Mouse (Mus musculus) ES-E14 (cell line): ENCODE measurements around the gene Ube2d3.

ENCODE experiments used
- CHD2 ChIP-seq: IDR thresholded peaks from 2 replicates; pipeline ENCODE4 v1.6.1; 2014; ENCODE audit warnings: mild to moderate bottlenecking, low read depth, low read length, inconsistent platforms
- MAFK ChIP-seq: IDR thresholded peaks from 2 replicates; pipeline ENCODE4 v1.6.1; 2014; ENCODE audit warnings: mild to moderate bottlenecking, low read depth, low read length, inconsistent platforms; ENCODE audit not compliant: insufficient read depth
- ZC3H11A ChIP-seq: IDR thresholded peaks from 2 replicates; pipeline ENCODE4 v1.6.1; 2012; ENCODE audit warnings: low read depth, mild to moderate bottlenecking, inconsistent platforms, low read length, borderline replicate concordance
- ZNF384 ChIP-seq: IDR thresholded peaks from 2 replicates; pipeline ENCODE4 v1.6.1; 2012; ENCODE audit warnings: low read depth, low read length, inconsistent platforms

- no peak for TF ChIP-seq CHD2
- TF ChIP-seq MAFK, result no peak
- TF ChIP-seq ZNF384, result no peak
- no peak for TF ChIP-seq ZC3H11A
Measured at GRCm38 (mm10) chr3:135480767-135481166, 42.8 kb downstream of the Ube2d3 start.
